Mouse (Mus musculus): ENCODE data around the gene Unc93a2. TPM values are rescaled to one million over a fixed set of nuclear protein-coding genes. Genes with fewer than 3 reads are reported as not detected.
"Not testable (repeated sequence)": the region's sequence is repeated elsewhere in the genome, so short reads cannot be mapped to it uniquely, and the experiment has no call there.

Unc93a2 gene
- total RNA-seq (2021) (under 1 TPM in 1 of 2 experiments, not detected in 1; 0.10 TPM), polyA plus RNA-seq (2012; rRNA removed) (0.08 TPM in 1 of 2 replicates, not detected in the other)
- long read RNA-seq, result 0 reads

DNA sequence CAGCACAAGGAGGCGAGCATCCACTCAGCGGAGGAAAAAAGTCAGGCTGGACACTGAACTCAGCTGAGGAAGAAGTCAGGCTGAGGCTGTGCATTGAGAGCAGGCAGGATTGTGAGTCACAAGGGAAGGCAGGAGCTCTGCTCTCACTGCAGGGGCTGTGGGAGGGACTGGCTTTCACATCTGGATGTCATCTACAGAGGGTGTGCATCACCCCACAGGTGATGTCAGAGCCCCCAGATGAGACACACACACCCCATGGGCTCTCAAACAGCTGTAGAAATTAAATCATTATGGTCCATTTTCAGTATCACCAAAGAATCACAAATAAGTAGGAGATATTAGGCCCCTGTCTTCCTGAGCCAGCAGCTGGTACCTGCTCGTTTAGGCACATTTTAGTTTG, at the start of gene Unc93a2:
Unc93a2 (minus strand) TSS at position 101 of the 400 bp plus-strand sequence.
- DNase-seq; H3K4me3 ChIP-seq; intact Hi-C loops (cut with DNase I); H3K79me2 ChIP-seq (replicated peaks; ENCODE audit: control insufficient read depth, insufficient read depth, low read length); H3K4me1 ChIP-seq (ENCODE audit: control insufficient read depth, insufficient read depth, low read length); H3K9ac ChIP-seq (ENCODE audit: low read depth, low read length); H3K36me3 ChIP-seq (ENCODE audit: control insufficient read depth, insufficient read depth, low read length); H3K27ac ChIP-seq; H3K27me3 ChIP-seq (ENCODE audit: control insufficient read depth, insufficient read depth, low read length): not testable (repeated sequence)
- 84% methylated on average over 3 of the region's 3 CpGs for WGBS

DNA sequence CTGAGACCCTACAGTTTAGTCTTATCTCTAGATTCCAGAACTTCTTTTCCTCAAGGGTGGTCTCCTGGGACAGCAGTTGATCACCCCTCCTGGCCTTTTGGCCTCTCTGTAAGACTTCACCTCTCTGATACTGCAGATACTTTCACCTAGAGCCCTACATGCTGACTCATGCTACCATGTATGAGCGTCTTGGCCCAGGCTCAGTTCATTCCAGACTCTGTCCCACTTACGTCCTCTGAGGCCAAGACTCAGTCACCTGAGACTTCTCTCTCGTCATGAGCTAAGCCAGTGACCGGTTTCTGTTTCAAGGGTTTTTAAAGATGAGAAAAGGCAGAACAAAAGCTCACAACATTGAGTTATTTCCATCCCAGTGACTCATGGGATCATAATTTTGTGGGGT, 48.9 kb upstream of the Unc93a2 start:
- H3K4me3 ChIP-seq; intact Hi-C loops (cut with DNase I); H3K36me3 ChIP-seq (ENCODE audit: control insufficient read depth, insufficient read depth, low read length): not testable (repeated sequence)

DNA sequence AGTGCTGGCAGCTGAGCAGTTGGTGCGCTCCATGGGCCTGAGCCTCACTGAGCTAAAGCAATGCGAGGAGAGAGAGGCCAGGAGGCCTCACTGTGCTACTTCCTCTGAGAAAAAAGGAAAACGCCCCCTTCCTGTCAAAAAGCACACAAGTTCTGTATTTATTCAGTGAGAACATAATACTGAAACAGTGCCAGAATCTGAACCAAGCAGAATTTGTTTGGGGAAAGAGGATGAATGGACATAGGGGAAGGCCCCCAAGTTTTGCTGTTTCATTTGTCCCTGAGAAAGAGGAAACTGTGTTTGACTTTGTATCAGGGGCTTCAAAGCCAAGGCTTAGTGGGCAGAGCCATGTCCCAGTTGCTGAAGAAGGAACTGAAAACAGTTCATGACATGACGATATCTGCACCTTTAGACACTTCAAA, 45.0 kb upstream of the Unc93a2 start:
- H3K4me1 ChIP-seq (ENCODE audit: control insufficient read depth, insufficient read depth, low read length); H3K79me2 ChIP-seq (replicated peaks; ENCODE audit: control insufficient read depth, insufficient read depth, low read length); H3K9ac ChIP-seq (ENCODE audit: low read depth, low read length); H3K36me3 ChIP-seq (ENCODE audit: control insufficient read depth, insufficient read depth, low read length); H3K27ac ChIP-seq; H3K4me3 ChIP-seq; H3K27me3 ChIP-seq (ENCODE audit: control insufficient read depth, insufficient read depth, low read length); intact Hi-C loops (cut with DNase I): not testable (repeated sequence)
- 47% methylated on average over 4 of the region's 4 CpGs for WGBS
- DNase-seq, result peak in 1 of 2 experiments; percentile 3

More for the DNA sequence above, 48.9 kb upstream of the Unc93a2 start:
- not testable (repeated sequence) for H3K4me1 ChIP-seq (ENCODE audit: control insufficient read depth, insufficient read depth, low read length); H3K27me3 ChIP-seq (ENCODE audit: control insufficient read depth, insufficient read depth, low read length); H3K79me2 ChIP-seq (replicated peaks; ENCODE audit: control insufficient read depth, insufficient read depth, low read length); H3K9ac ChIP-seq (ENCODE audit: low read depth, low read length); H3K27ac ChIP-seq
- DNase-seq, result peak in 1 of 2 experiments; percentile 7
- whole genome bisulfite sequencing, result 53% methylated on average over 4 of the region's 4 CpGs

DNA sequence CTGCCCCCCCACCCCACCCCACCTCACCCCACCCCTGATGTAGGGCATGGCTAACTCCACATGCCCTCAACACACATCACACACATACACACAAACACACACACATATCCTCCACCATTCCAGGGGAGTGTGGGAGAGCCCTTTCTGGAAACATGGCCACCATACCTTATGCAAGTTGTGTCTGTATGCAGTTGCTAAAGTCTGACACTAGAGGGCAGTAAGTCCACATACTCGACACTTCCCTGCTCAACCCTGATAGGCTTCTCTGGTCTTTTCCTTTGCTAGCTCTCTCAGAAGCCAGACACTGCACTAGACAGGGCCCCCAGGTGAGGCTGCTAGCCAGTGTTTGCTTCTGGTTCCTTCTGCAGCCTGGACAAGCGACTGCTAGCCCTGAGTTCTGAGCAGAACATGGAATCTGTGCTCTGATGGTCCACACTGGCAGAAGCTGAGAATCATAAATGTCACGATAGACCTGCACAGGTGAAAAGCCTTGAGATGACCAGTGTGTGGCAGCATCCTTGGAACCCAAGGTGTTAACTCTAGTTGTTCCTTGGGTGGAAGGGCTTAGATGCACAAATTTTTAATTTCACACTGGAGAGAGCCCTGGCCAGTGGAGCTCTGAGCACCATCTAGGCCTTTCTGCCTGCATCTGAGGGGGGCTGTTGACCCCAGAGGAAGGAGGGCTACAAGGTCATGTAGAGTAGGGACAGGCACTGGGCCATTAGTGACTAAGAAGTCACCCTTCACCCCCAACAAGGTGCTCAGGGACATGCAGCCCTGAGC, 35.1 kb upstream of the Unc93a2 start:
- H3K9ac ChIP-seq (ENCODE audit: low read depth, low read length); H3K4me3 ChIP-seq; H3K27me3 ChIP-seq (ENCODE audit: control insufficient read depth, insufficient read depth, low read length); DNase-seq; H3K36me3 ChIP-seq (ENCODE audit: control insufficient read depth, insufficient read depth, low read length); H3K79me2 ChIP-seq (replicated peaks; ENCODE audit: control insufficient read depth, insufficient read depth, low read length); H3K4me1 ChIP-seq (ENCODE audit: control insufficient read depth, insufficient read depth, low read length); H3K27ac ChIP-seq; intact Hi-C loops (cut with DNase I): not testable (repeated sequence)
- 38% methylated on average over 3 of the region's 3 CpGs for WGBS
- peak; percentile 62 for TF ChIP-seq CTCF (IDR thresholded peaks at IDR 0.05)

DNA sequence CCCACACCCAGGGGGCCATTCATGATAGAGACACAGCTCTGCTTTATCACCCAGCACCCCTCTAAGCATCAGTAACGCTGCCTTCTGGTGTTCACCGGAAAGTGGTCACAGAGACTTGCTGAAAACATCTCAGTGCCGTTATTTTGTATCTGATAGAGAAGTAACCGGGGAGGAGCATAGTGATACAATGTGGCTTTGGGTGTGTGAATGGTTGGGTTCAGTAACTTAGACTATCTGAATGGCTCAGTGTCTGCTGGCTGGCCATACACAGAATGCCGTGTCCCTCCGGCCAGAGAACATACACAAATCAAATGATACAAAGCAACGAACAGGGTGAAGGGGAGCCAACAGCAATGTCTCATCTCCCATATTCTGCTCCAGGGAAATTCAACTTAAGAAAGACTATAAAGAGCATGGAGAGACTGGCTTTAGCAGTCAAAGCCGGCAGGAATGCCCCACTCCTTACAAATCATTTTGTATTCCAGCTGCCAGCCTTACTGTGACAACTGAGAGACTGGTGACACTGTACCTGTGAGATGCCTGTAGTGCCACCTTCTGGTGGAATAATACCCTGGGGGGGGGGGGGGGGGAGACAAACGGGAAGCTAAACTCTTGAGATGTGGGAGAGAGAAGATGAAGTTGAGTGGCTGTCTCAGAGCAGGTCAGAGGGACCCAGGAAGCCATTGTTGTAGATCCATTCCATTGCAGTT, 29.5 kb upstream of the Unc93a2 start:
- H3K27ac ChIP-seq; H3K27me3 ChIP-seq (ENCODE audit: control insufficient read depth, insufficient read depth, low read length); intact Hi-C loops (cut with DNase I); H3K36me3 ChIP-seq (ENCODE audit: control insufficient read depth, insufficient read depth, low read length); DNase-seq; H3K79me2 ChIP-seq (replicated peaks; ENCODE audit: control insufficient read depth, insufficient read depth, low read length); H3K9ac ChIP-seq (ENCODE audit: low read depth, low read length); H3K4me1 ChIP-seq (ENCODE audit: control insufficient read depth, insufficient read depth, low read length); H3K4me3 ChIP-seq: not testable (repeated sequence)
- WGBS, result 76% methylated on average over 9 of the region's 9 CpGs

DNA sequence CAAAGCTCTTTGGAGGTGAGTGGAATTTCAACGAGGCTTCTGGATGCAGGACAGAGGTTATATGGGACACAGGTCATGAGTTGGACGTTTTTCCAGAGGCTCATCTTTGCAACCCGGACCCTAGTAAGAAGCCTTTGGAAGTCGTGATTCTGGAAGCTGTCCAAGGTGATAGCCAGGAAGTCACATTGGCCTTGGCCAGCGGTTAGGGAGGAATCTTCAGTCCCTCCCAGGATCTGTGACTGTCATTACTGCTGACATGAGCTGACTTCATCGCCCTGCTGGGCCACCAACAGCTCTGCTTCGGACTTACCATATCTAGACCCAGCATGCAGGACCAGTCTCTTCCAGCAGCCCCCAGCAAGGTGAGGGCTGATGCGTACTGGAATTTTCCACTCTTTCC, 28.1 kb upstream of the Unc93a2 start:
- H3K36me3 ChIP-seq (ENCODE audit: control insufficient read depth, insufficient read depth, low read length); H3K9ac ChIP-seq (ENCODE audit: low read depth, low read length); H3K4me1 ChIP-seq (ENCODE audit: control insufficient read depth, insufficient read depth, low read length); intact Hi-C loops (cut with DNase I); H3K4me3 ChIP-seq; H3K79me2 ChIP-seq (replicated peaks; ENCODE audit: control insufficient read depth, insufficient read depth, low read length); H3K27me3 ChIP-seq (ENCODE audit: control insufficient read depth, insufficient read depth, low read length); DNase-seq; H3K27ac ChIP-seq: not testable (repeated sequence)
- 39% methylated on average over 8 of the region's 8 CpGs for WGBS

DNA sequence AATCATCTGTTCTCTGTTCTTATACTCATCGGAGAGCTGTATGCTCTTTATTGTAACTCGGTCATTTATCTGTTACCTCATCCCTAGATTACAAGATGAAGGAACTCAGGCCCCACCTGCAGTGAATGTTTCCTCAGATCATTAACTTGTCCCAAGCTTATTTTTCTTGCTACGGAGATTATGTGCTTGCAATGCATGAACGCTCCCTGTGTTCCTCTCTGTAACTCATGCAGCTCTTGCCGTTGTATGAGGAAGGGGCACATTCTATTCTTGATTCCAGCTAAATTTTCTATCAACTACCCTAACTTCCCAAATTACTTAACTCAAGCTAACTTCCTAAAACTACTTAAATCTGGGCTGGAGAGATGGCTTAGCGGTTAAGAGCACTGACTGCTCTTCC, 14.5 kb upstream of the Unc93a2 start:
- H3K4me3 ChIP-seq; H3K36me3 ChIP-seq (ENCODE audit: control insufficient read depth, insufficient read depth, low read length); DNase-seq; H3K27me3 ChIP-seq (ENCODE audit: control insufficient read depth, insufficient read depth, low read length); intact Hi-C loops (cut with DNase I); H3K27ac ChIP-seq; H3K79me2 ChIP-seq (replicated peaks; ENCODE audit: control insufficient read depth, insufficient read depth, low read length); H3K4me1 ChIP-seq (ENCODE audit: control insufficient read depth, insufficient read depth, low read length); H3K9ac ChIP-seq (ENCODE audit: low read depth, low read length): not testable (repeated sequence)
- WGBS, result 81% methylated on average over 6 of the region's 6 CpGs

DNA sequence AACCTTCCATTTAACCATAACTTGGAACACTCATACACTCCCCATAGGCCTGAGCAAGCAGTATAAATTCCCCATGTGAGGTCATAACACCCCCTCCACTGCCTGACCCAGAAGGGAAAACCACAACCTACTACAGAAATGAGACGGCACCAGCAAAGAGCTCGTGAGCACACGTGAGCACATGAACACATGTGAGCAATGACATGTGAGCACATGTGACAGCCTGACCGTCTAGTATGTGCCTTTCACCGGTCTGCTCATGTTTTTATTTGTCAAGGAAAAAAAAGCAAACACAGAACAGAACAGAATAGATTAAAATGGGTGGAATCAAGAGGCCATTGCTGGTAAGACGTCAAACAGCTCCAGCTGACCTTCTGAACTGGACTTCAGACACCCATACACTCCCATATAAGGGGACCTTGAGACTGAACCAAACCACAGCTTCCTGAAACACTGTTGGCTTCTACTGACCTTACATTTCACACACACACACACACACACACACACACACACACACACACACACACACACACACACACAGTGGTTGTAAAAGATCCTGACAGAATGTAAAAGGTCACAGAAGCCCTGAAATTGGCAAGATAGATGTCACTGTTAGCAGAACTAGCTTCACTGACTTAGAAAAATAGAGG, 13.1 kb upstream of the Unc93a2 start:
- H3K4me1 ChIP-seq (ENCODE audit: control insufficient read depth, insufficient read depth, low read length); H3K4me3 ChIP-seq; H3K27me3 ChIP-seq (ENCODE audit: control insufficient read depth, insufficient read depth, low read length); H3K36me3 ChIP-seq (ENCODE audit: control insufficient read depth, insufficient read depth, low read length); intact Hi-C loops (cut with DNase I); H3K79me2 ChIP-seq (replicated peaks; ENCODE audit: control insufficient read depth, insufficient read depth, low read length); H3K27ac ChIP-seq; H3K9ac ChIP-seq (ENCODE audit: low read depth, low read length): not testable (repeated sequence)
- WGBS, result 67% methylated on average over 6 of the region's 6 CpGs
- DNase-seq, result peak in 1 of 2 experiments; percentile 7

DNA sequence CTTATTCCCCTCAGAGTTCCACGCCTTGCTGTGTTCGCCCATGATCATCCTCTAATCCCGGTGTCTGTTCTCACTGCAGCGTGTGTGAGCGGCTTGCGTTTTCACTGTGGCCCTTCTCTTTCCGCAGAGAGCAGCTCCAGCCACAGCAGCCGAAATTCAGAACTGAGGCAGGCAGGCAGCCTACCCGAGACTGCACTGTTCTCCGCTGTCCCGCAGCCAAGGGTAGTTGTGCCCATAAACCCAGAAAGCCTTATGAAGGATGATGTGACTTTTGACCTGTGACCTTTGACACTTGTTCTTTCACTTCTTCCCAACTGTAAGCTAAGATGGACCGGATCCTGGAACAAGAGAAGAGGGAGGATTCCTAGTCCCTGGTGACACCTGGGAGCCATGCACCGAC, 11.8 kb upstream of the Unc93a2 start:
- H3K4me1 ChIP-seq (ENCODE audit: control insufficient read depth, insufficient read depth, low read length); H3K36me3 ChIP-seq (ENCODE audit: control insufficient read depth, insufficient read depth, low read length); H3K27me3 ChIP-seq (ENCODE audit: control insufficient read depth, insufficient read depth, low read length); H3K79me2 ChIP-seq (replicated peaks; ENCODE audit: control insufficient read depth, insufficient read depth, low read length); H3K9ac ChIP-seq (ENCODE audit: low read depth, low read length); H3K27ac ChIP-seq; DNase-seq; H3K4me3 ChIP-seq; intact Hi-C loops (cut with DNase I): not testable (repeated sequence)
- 87% methylated on average over 13 of the region's 13 CpGs for WGBS

Measured in heart, adult 2 months (tissue).